Mouse (Mus musculus) fibroblast of lung, adult 2 months (primary cell): ENCODE results near the gene Ptprd.

Experiments used
- DNase-seq: peaks from one replicate; pipeline ENCODE4 v3.0.0-alpha.2; 2011; ENCODE audit warnings: low read depth

The Ptprd gene

DNA sequence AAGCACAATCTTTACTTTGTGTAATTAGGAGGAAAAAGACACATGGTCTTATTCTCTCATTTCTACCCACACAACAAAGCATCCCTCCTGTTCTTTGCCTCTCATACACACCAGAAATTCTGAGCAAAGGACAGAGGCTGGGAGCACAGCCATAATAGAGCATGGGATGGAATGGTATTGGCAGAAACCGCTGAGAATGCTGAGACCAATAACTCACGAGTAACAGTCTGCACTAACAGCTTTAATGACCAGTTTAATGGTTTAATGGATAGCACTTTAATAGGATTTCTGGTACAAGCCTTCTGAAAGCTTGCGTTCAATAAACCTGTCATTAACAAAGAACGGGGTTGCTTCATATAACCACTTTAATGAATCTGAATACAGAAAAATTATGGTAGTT, 2190.1 kb downstream of the Ptprd start:
- no peak for DNase-seq

DNA sequence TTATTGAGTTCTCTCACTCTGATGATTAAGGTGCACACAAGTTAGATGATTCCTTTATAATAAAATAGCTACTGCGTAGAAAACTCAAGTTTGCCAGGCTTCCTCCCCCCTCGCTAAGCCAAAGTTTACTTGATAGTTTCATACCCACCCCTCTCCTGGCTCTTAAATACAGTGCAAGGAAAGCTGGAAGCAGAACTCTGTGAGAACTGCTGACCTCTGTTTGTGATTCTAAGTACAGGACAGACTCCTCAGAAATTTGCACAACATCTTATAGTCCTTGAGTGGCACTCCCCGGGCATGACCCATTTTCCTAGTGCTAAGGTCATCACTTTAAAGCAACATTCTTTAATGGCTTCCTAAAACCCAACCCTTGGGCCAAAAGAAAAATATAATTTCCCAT, 2196.7 kb downstream of the Ptprd start:
- DNase-seq: no peak

- no peak for DNase-seq
Observed at GRCm38 (mm10) chr4:76014151-76014840, 2197.5 kb downstream of the Ptprd start.

DNA sequence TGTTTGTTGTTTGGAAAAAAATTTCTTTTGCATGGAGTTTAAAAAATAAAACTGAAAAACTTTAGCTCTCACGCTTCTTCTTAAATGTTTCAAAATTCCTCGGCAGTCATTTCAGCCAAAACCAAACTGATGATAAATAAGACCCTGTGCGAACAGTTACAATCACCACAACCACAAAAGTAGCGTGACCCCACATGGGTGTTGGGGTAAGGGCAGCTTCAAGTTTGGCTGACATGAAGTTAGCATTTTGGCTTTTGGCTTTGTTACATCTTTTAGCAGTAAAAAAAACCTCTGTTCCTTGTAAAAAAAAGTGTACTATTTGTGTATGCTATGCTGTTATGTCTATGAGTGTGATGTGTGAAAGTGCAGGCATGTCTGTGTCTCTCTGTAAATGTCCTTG, 2203.2 kb downstream of the Ptprd start:
- DNase-seq: no peak

GRCm38 (mm10) chr4:76007219-76007618, 2204.5 kb downstream of the Ptprd start:
- DNase-seq: no peak

DNA sequence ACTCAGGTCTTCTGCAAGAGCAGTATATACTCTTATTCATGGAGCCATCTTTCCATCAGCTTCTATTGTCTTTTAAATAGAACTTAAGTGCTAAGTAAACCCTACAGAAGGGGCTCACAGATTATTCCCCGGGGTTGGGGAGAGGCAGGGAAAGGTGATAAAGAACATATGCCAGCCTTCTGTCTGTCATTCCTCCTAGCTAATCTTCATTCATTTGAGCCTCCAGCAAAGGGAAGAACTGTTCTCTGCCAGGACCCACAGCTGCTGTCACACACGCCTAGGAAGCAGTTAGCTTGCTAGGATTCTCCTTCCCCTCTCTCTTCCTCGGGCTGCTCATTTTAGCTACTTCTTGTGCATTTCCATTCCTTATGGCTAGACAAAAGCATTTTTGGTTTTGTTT, 2205.0 kb downstream of the Ptprd start:
- no peak for DNase-seq

- no peak for DNase-seq
Observed at GRCm38 (mm10) chr4:76004161-76004560, 2207.6 kb downstream of the Ptprd start.

- no peak for DNase-seq
Observed at GRCm38 (mm10) chr4:76000258-76000657, 2211.5 kb downstream of the Ptprd start.

DNA sequence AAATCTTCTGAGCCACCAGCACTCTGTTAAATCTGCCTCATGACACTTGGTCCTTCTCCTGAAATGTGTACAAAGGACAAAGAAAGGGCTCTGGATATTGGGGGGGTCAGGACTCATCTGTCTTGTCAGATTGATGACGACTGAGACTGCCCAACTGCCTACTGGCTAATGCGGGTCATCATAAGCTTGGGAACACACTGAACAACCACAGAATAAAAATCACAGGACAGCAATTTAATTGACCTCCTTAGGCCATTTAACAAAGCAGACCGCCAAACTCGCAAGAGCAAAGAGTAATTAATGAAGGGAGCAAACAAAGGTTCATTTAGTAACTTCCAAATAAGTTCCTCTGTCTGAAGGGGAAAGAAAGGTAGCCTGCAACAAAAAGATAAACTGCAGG, 2215.9 kb downstream of the Ptprd start:
- DNase-seq: no peak

DNA sequence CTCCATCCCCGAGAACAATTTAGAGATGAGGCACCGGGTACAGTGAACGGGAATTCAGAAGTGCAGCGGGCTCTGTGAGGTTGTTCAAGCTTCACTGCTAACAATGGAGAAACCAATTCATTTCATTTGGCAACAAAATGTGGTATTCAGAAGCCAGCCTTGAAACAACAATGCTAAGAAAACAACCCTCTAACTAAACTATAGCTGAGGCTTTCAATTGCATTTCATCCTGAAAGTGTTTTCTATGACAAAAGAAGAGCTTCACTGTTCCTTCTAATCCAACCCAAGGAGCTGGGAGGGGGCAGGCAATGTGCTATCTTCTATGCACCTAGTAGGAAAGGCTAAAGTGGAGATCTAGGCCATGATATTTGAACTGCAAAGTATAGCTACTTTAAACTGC, 2217.2 kb downstream of the Ptprd start:
- DNase-seq: no peak

DNA sequence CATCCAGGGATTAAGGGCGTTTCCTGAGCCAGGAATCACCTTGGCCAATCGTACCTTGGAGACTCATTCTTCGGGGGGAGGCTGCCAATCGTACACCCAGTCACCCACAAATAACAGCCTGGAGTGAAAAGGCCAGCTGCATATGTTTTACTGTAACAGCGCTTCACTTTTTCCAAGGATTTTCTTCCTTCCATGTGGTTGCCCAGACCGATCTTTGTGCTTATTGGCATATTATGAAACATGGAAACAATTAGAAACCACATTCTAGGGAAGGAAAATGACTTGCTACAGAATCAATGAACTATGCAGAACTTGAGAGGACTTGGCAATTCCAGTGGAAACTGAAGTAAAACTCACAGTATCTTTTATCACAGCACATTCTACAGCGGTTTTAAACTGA, 2218.7 kb downstream of the Ptprd start:
- peak; percentile 25 for DNase-seq

DNA sequence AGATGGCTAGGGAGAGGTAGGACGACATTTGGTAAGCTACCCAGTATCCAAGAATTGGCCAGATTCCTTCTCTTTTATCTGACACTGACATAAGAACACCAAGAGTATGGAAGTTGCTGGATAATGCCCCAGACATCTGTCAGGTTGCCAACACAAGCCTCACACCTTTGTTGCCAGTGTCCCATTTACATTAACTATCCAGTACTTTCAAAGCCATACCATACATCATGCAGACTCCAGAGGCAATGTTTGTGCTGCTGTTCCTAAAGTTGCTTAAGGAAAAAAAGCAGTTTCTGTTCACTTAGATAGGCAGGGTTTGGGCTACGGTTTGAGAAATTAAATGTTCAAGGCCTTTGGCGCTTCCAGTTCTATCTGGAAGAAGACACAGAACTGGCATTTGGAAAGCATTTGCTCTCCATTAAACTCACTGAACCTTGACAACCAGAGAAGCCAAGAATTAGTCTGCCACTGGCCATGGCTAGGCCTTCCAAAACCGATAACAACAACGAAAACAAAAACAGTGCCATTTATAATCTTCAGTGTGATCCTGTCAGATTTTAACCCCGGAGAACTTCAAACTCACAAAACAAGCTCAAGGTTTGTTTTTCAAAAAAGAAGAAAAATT, 2220.0 kb downstream of the Ptprd start:
- no peak for DNase-seq

GRCm38 (mm10) chr4:75974728-75975127, 2237.0 kb downstream of the Ptprd start:
- no peak for DNase-seq

DNA sequence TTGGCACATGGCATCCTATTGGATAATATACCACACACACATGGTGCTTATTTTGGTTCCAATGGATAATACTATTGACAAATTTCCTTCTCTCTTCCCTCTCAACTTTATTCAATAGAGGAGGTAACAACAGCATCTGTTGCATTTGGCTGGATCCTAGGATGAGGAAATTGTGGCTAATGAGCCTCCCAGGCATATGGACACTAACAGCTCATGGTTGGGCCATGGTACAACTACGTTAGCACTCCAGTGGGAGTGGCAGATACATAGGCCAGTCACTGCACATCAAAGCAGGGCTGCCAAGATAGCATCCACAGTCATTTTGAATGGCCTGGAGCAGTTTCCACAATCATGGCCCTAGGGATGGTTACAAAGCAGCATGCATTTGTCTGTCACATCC, 2238.4 kb downstream of the Ptprd start:
- no peak for DNase-seq

DNA sequence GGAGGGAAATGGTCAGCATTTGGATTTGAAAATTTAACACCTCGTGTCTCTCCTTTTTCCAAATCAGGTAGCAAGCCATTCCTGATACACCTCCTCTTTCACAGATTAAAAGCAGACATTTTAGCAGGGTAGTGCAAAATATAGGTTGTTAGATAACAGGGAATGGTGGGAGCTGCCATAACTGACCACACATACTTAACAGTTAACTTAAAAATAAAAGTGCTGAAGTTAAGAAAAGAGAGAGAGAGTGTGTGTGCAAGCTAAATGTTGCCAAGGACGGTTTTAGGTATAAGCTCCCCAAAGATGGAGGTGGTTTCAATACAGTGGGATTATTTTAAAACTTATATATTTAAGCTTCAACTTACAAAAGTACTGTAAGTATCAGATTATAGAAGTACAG, 2241.8 kb downstream of the Ptprd start:
- DNase-seq: no peak

GRCm38 (mm10) chr4:75968618-75969017, 2243.1 kb downstream of the Ptprd start:
- no peak for DNase-seq

DNA sequence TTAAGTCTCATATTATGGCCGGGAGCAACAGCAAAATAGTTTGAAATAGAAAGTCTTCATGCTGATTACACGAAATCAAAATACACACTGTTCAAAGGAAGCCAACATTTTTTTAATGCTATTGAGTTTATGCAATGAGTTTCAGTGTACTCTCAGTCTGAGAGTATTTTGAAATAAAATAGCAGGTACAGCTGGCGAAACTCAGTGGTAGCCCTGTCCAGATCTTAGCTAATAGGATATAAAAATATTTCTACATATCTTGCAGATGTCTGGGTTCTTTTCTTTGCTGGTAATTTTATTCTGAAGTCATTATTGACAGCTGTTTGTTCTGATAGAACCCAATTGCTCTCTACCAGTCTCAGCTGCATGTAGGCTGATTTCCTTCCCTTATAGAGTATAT, 2246.0 kb downstream of the Ptprd start:
- no peak for DNase-seq

DNA sequence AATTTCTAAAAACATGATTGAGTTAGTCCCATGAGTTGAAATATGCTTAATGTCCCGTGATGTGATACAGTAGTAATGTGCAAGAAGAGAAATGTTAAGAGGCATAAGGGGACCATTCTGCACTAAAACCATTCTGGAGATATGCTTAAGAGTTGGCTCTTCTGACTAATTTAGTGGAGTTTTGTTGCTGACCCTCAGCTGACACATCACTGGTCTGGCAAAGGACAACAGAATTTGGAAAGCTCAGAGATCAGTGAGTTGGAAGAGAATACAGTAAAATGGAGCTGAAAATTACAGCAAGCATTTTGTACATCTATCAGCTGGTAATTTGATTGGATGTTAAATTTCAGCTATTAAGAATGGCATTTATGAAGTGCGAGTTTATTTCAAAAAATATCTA, 2248.8 kb downstream of the Ptprd start:
- no peak for DNase-seq

- no peak for DNase-seq
Observed at GRCm38 (mm10) chr4:75961865-75962264, 2249.9 kb downstream of the Ptprd start.

GRCm38 (mm10) chr4:75953349-75954060, 2258.3 kb downstream of the Ptprd start:
- DNase-seq: no peak

DNA sequence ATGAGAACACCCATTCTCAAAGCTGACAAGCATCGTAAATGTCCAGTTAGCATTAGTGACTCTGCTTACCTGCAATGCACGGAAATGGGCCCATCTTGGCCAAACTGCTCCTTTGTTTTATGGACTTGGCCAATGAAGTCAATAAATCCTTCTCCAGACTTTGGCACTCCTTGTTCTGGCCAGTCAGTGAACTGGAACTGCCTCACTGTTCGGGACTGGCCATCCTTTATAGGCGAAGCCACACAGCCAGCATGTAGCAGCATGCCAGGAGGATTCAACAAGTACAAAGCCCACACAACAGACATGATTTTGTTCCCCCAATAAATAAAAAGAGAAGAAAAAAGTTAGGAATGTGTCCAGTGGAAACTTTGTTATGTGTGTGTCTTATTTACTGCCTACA, 2261.2 kb downstream of the Ptprd start:
- DNase-seq: no peak

DNA sequence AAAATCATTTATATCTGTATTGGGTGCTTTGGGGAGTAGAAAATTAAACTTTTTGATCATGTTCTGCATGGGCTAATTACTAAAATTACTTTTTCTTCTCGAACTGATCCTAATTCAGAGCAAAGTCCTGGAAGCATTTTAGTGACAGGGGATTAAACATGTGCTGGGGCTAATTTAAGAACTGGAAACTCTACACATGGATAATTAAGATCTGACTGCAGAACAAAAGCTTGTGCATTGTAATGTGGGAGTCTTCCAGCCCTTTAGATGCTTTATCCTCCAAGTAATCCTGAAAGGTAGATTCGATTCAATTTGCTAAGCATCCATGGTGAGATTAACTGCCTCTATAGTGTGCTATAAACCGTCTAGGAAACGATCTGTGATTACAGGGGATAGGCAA, 2316.9 kb downstream of the Ptprd start:
- DNase-seq: no peak
